Mouse (Mus musculus): ENCODE data around the gene Taf3.

The Taf3 gene

DNA sequence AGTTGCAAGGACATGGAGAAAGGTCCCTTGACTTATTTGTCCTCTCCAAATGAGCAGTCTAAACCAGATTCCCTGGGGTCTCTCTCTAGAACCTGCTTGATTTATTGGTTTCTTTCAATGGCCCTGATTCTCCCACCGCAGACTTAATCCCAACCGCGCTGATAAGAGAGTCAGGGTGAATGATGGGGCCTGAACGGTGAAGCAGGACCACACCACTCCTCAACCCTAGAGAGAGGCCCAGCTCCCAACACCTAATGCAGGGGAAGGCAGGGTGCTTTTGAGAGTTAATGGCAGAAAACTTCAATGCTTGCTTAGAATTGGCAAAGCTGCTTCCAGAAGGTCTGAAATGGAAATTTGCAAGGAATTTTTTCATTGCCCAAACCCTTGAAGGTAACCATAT, 173.2 kb downstream of the Taf3 start:
- no peak for DNase-seq

DNA sequence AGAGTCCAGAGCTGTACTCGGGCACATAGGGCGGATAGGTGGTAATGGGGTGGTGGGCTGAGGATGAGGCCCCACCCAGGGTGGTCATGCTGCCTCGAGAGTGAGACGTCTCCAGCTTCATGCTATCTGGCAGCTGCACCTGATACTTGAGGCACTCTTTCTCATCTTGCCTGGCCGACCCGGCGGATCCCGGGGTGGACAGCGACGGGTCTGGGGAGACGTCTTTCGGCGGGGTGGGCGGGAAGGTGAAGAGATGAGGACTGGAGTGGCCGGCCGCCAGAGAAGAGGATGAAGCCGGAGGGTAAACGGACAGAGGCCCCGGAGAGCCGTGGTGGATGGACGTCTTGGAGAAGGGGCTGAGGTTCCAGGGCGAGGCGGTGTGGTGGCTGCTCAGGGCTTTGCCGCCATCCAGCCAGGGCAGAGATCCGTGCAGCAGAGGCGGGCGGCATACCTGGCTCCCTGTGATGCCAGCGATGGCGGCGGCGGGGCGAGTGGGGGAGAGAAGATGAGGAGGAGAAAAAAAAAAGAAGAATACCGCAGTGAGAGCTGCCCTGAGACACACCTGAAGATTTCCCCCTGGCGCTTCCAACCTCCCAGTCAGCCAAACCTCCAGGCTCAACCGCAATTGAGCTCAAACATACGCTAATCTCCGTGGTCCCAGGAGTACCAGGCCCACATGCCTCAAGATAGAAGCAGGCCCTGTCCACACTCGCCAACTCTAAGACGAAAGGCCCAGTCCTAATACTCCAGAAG, 173.8 kb downstream of the Taf3 start:
- no peak for DNase-seq

DNA sequence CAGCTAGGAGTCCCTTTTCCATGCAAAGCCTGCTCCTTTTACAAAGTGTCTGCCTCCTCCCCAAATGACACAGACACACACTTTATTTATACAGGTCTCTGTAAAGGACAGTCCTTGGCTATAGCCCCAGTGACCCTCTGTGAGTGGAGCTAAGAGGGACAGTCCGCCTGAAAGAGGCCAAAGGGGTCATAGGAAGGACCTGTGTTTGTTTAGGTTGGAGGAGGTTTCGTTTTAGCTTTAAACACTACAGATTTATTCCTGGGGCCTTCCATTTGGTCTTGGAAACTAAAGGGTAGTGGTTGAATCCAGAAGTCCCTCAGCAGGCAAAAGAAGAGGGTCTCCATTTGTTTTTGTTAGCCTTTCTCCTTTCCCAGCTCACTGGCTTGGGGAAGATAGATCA, 174.6 kb downstream of the Taf3 start:
- DNase-seq: no peak

DNA sequence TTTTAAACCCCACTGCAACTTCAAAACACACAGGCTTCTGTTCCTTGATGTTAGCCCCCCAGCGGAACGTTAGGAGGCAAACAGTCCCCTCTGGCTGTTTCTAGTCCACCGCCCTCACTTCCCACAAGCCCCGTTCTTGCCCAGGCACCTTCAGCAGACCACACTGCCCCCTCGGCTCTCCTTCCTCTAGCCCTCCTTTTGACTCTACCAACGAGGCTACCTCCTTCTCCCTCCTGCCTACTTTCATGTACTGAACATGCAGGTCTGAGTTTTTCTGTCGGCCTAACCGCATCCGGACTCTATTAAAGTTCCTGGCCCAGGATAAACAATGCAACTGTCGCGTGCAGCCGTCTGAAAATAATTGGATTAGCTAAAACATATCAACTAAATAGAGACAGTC, 175.7 kb downstream of the Taf3 start:
- DNase-seq: no peak

DNA sequence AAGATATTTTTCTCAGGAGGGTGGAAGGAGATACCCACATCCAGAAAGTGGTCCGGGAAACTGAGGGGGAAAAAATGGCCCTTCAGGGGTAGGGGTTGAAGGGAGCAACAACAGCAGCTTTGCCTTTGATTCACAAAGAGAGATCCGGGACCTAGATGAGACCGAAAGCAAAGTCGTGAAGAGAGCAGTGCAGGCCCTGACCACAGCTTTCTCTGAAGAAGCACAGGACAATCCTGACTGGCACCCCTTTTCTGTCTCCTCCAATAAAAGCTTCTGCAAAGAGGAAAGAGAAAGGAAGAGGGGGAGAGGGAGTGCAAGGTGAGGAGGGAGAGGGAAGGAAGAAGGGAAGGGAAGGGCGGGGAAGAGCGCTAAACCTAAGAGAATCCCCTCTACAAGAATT, 176.6 kb downstream of the Taf3 start:
- no peak for DNase-seq

DNA sequence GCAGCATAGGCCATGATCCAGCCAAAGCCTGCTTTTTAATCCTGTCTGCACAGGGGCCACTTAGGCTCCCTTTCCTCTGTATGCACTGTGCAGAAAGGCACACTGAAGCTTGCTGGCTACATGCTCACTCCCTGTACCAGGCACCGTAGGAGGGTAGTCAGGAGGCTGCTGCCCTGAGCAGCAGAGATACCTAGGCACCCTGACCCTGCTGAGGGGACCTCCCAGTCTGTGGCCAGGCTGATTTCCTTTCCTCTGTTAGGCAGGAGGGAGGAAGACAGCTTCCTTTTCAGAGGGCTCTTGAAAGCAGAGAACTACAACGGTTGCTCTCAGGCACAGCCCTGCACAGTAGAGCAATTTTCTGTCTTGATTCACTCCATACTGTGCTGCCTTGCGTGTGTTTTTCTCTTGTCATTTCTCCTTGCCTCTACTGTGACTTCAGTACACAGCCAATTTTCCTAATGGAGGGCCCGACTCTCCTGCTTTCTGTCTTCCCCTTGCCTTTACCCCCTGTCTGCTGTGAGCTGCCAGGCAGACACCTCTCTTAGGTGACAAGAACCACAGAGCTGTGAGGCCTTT, 177.2 kb downstream of the Taf3 start:
- DNase-seq: no peak

DNA sequence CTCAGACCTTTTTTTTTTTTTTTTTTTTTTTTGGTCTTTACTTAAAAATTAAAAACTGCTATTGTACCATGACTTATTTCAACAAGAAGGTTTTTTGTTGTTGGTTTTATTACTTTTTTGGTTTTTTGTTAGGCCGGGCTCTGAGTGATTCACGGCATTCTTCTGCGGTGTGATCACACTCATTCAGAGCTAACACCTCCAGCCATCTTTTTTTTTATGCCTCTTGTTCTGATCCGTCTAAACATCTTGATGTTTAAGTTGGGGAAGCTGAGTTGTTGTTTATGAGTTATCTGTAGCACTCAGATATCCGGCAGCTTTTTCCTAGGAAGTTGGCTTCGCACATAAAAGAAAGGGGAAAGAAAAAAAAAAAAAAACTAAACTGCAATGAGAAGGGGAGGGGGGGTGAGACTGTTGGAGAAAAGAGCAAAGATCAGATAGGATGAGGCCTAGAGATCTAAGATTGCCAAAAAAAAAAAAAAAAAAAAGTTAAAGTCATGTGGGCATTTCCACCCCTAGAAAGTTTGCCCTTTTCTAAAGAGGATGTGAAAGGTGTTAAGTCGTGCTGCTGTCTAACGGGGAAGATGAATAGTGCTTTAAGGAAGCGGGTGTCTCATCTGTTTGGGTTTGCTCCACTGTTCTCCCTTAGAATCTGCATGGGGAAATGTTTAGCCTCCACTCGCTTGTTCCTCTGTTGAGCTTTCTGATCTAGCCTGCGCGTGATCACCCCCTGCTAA, 181.1 kb downstream of the Taf3 start:
- DNase-seq: no peak

Measured in kidney, postnatal 14 days (tissue).